Mouse (Mus musculus) midbrain, embryonic 11.5 days (tissue): ENCODE measurements around the gene Ak4. TPM values are rescaled to one million over a fixed set of nuclear protein-coding genes. Genes with fewer than 3 reads are reported as not detected.
"Not testable (repeated sequence)": the region's sequence is repeated elsewhere in the genome, so short reads cannot be mapped to it uniquely, and the experiment has no call there.

Experiments
- ATAC-seq: fragments of 200-750 bp; cut with Nextera tagmentation; 2 replicates; pipeline ENCODE4 v1.8.0; 2017; ENCODE audit warnings: moderate TSS enrichment, moderate library complexity; ENCODE audit not compliant: low FRiP score
- DNase-seq: peaks from one replicate; pipeline ENCODE4 v3.0.0; 2015; ENCODE audit warnings: low spot score; ENCODE audit errors: missing footprints
- H3K27ac ChIP-seq: fragments of 300-500 bp; sonication (generic); 2 replicates; pipeline ENCODE4 v1.5.1; 2014; ENCODE audit warnings: low read depth, low read length
- H3K27me3 ChIP-seq: fragments of 300-500 bp; sonication (generic); 2 replicates; pipeline ENCODE4 v1.6.1; 2014; ENCODE audit warnings: mild to moderate bottlenecking, low read length, moderate library complexity, mixed read lengths; ENCODE audit not compliant: control insufficient read depth, insufficient read depth
- H3K36me3 ChIP-seq: fragments of 300-500 bp; sonication (generic); 2 replicates; pipeline ENCODE4 v1.6.1; 2014; ENCODE audit warnings: mild to moderate bottlenecking, low read length, moderate library complexity, mixed read lengths; ENCODE audit not compliant: control insufficient read depth, insufficient read depth
- H3K4me1 ChIP-seq: fragments of 300-500 bp; sonication (generic); 2 replicates; pipeline ENCODE4 v1.6.1; 2014; ENCODE audit warnings: low read length; ENCODE audit not compliant: control insufficient read depth, insufficient read depth
- H3K4me2 ChIP-seq: fragments of 300-500 bp; sonication (generic); 2 replicates; pipeline ENCODE4 v1.6.1; 2014; ENCODE audit warnings: mild to moderate bottlenecking, moderate library complexity
- H3K4me3 ChIP-seq: fragments of 300-500 bp; sonication (generic); 2 replicates; pipeline ENCODE4 v1.5.1; 2014; ENCODE audit warnings: low read depth, low read length
- H3K9ac ChIP-seq: fragments of 300-500 bp; sonication (generic); 2 replicates; pipeline ENCODE4 v1.6.1; 2014; ENCODE audit warnings: low read length
- H3K9me3 ChIP-seq: fragments of 300-500 bp; sonication (generic); 2 replicates; pipeline ENCODE4 v1.6.1; 2016; ENCODE audit warnings: low read length; ENCODE audit not compliant: control insufficient read depth
- WGBS: fragments of 180-500 bp; shearing (Covaris S2); extraction: QIAGEN DNeasy Blood & Tissue Kit; methylation state at CpG from one replicate; pipeline ENCODE4 v1.1.7; 2014; 5-methylcytosine and 5-hydroxymethylcytosine counted together
- polyA plus RNA-seq: library from polyadenylated mRNA; unstranded; fragments of >200 nt; fragmentation: Nextera tagmentation; extraction: Ambion mirVana; gene quantifications from 2 replicates; pipeline ENCODE4 v1.2.1, GENCODE M21; 2014

The Ak4 gene
- polyA plus RNA-seq, 1 experiment from 2014 or later, result 12.7 TPM

DNA sequence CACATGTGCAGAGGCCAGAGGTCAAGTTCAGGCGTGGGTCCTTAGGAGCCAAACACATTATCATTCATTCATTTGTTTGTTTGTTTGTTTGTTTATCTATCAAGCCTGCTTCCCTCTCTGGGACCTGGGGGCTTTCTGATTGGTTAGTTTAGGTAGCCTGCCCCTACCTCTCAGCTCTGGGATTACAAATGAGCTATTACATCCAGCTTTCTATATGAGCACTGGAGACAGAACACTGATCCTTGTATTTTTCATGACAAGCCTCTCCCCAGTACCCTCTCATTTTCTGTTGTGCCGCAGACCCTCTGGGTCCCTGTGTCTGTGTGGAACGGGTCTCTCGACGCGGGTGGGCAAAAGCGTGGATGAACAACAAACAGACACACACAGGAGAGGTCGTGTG lies 30.8 kb upstream of the Ak4 start:
- ATAC-seq, result no peak
- no peaks in the 10 kb centered on the region for H3K4me1 ChIP-seq
- no peak overlapping the region for H3K4me2 ChIP-seq
- H3K9me3 ChIP-seq, result no peaks in the 10 kb centered on the region
- no peaks in the 10 kb centered on the region for H3K27me3 ChIP-seq
- no peak for DNase-seq
- H3K4me3 ChIP-seq, result no peak overlapping the region
- no peak overlapping the region for H3K9ac ChIP-seq
- no peaks in the 10 kb centered on the region for H3K36me3 ChIP-seq
- no peak overlapping the region for H3K27ac ChIP-seq
- 92% methylated on average over 8 of the region's 8 CpGs for WGBS

DNA sequence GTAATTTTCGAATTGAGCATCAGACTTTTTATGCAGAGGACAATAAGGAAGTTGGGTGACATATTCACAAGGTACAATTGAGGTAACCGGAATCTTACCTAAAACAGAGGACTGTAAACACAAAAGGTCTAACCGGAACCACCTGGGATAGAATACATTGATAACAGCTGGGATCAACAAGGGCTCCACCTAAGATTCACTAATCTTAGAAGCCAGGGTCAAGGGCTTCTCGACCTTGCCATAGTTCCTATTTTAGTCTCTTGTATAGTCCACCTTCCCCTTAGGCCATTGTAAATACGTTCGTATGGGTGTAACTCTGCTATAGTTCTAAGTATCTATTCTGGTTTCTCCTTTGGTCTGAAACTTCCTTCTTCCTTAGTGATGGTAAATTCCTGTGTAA lies 30.4 kb upstream of the Ak4 start:
- H3K4me2 ChIP-seq, ATAC-seq, H3K9me3 ChIP-seq, H3K36me3 ChIP-seq, H3K27ac ChIP-seq, H3K4me1 ChIP-seq, DNase-seq, H3K27me3 ChIP-seq, H3K4me3 ChIP-seq, H3K9ac ChIP-seq: not testable (repeated sequence)
- WGBS, result 90% methylated on average over 6 of the region's 6 CpGs

DNA sequence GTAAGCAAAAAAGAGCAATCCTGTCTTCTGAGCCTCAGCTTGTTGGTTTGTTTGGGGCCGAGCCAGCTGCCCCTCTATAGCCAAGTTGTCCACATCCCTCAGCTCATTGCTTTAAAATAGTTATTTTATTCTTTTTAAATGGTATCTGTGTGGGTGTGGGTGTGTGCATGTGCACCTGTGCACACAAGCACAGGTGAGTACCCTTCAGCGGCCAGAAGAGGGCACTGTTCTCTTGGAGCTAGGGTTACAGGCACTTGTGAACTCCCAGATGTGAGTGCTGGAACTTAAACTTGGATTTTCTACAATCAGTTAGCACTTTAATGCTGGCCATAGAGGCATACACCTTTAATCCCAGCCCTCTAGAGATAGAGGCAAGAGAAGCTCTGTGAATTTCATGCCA lies 26.8 kb upstream of the Ak4 start:
- H3K27ac ChIP-seq, result no peak overlapping the region
- H3K36me3 ChIP-seq, result no peaks in the 10 kb centered on the region
- H3K9me3 ChIP-seq, result no peaks in the 10 kb centered on the region
- no peak overlapping the region for H3K9ac ChIP-seq
- WGBS, result 41% methylated on average over 2 of the region's 2 CpGs
- no peak overlapping the region for H3K4me2 ChIP-seq
- DNase-seq (no peak), ATAC-seq (no peak)
- H3K4me3 ChIP-seq, result no peak overlapping the region
- no peaks in the 10 kb centered on the region for H3K27me3 ChIP-seq
- H3K4me1 ChIP-seq, result no peaks in the 10 kb centered on the region

DNA sequence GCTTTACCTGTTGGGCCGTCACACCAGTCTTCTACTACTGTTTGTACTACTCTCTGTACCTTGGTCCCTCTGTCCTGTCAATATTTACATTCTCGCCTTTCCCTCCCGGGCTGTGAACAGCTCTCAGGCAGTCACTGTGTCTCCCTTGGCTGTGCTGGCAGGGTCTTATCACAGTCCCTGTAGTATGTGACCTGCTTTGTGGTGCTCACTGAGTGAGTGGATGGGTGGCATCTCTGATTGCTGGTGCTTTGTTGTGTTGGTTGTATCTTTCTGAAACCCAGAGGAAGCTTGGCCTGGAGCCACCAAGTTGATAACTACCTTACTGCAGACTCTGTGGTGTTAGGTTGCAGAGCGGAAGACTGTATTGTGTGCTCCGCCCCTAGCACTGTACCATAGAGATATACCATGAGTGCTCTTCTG lies 25.8 kb upstream of the Ak4 start:
- Histone ChIP-seq H3K9me3 (no peaks in the 10 kb centered on the region), H3K9ac (no peak overlapping the region), H3K36me3 (no peaks in the 10 kb centered on the region), H3K4me2 (no peak overlapping the region), H3K4me1 (no peaks in the 10 kb centered on the region), H3K27me3 (no peaks in the 10 kb centered on the region), H3K4me3 (no peak overlapping the region), H3K27ac (no peak overlapping the region)
- 79% methylated on average over 5 of the region's 5 CpGs for WGBS
- DNase-seq (no peak), ATAC-seq (no peak)

DNA sequence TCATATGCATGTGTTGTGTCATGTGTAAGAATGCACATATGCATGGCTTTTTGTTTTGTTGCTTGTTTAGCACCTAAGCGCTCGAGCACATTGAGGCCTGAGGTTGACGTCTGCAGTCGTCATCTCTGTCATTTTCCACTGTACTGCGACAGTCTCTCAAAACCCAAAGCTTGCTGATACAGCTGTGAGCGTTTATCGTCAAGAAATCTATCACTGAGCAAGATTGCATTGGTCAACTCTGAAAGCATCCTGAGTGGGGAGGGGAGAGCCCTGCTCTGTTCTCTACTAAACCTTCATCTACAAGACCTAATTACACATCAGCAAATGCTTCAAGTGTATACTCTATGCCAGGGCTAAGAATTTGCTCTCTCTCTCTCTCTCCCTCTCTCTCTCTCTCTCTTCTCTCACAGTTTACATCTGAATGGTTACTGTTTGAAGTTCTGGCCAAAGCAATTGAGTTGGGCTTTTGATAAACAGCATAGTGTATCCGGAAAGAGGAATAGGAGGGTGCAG lies 24.0 kb upstream of the Ak4 start:
- no peak overlapping the region for H3K4me2 ChIP-seq
- no peaks in the 10 kb centered on the region for H3K4me1 ChIP-seq
- H3K36me3 ChIP-seq, result no peaks in the 10 kb centered on the region
- no peak overlapping the region for H3K4me3 ChIP-seq
- no peaks in the 10 kb centered on the region for H3K9me3 ChIP-seq
- H3K9ac ChIP-seq, result no peak overlapping the region
- DNase-seq, result no peak
- H3K27me3 ChIP-seq, result no peaks in the 10 kb centered on the region
- H3K27ac ChIP-seq, result no peak overlapping the region
- no peak for ATAC-seq
- 89% methylated on average over 8 of the region's 8 CpGs for WGBS

DNA sequence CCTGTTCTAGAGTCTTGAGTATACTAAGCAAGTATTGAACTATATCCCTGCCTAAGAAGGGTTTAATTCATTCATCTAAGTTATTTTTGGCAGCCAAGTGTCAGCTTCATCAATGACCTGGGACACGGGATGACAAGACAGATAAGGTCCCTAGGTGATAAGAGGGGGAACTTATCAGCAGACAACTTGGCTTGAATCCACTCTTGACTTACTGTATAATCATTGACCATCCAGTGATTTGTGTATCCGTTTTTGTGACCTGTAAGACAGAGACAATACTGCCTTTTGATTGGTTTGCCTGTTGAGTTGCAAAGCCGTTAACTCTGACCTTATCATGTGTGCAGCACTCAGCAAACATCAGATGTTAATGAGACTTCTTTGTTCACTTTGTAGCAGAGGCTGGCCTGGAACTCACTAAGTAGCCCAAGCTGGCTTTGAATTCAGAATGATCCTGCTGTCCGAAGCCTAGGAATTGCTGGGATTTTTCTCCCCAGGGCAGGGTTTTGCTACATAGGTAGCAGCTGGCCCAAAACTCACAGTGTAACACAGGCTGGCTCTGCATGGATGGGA lies 19.0 kb upstream of the Ak4 start:
- Histone ChIP-seq H3K27ac (no peak overlapping the region), H3K27me3 (no peaks in the 10 kb centered on the region), H3K4me3 (no peak overlapping the region), H3K9me3 (no peaks in the 10 kb centered on the region), H3K36me3 (no peaks in the 10 kb centered on the region), H3K9ac (no peak overlapping the region), H3K4me2 (no peak overlapping the region), H3K4me1 (no peaks in the 10 kb centered on the region)
- ATAC-seq, result no peak
- no peak for DNase-seq
- 81% methylated on average over 4 of the region's 4 CpGs for WGBS

DNA sequence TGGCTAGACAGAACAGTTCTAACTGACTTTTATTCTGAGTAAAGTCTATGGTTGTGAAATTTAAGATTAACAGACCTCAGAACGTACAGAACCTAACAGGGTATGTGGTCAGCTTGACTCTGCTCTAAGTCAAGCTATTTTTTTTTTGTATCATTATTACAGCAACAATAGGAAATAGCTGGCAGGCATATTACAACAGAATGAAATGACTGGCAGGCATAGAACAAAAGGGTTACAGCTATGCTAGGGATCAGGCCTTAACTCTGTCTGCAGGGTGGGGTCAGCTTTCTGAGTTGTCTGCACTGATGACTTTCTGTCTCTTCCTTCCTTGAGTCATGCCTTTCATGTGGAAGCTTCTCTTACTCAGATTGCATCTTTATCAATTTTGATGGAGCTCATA lies 17.1 kb upstream of the Ak4 start:
- H3K4me1 ChIP-seq, result no peaks in the 10 kb centered on the region
- H3K27ac ChIP-seq, result no peak overlapping the region
- H3K27me3 ChIP-seq, result no peaks in the 10 kb centered on the region
- no peaks in the 10 kb centered on the region for H3K9me3 ChIP-seq
- H3K9ac ChIP-seq, result no peak overlapping the region
- 79% methylated on average over 1 of the region's 1 CpGs for WGBS
- no peak overlapping the region for H3K4me3 ChIP-seq
- H3K4me2 ChIP-seq, result no peak overlapping the region
- DNase-seq (no peak), ATAC-seq (no peak)
- H3K36me3 ChIP-seq, result no peaks in the 10 kb centered on the region

DNA sequence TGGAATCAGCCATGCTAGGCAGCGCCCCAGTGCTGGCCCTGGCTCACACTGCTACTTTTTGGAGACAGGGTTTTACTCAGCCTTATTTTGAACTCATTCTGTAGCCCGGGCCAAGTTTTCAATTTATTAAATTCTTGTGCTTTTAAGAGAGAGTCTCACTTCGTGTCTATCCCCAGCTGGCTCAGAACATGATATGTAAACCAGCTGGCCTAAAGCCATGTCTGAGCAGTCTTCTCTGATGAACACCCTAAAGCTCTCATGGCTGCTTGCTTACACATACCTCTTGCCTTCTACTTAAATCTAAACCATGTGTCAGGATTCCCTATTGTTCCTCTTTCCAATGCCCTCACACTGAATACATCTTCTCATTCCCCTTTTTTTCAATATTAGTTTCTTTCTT lies 14.2 kb upstream of the Ak4 start:
- H3K4me1 ChIP-seq, result no peaks in the 10 kb centered on the region
- ATAC-seq (no peak), DNase-seq (no peak)
- H3K4me3 ChIP-seq, result no peak overlapping the region
- H3K9me3 ChIP-seq, result no peaks in the 10 kb centered on the region
- H3K4me2 ChIP-seq, result no peak overlapping the region
- H3K27ac ChIP-seq, result no peak overlapping the region
- WGBS, result 79% methylated on average over 3 of the region's 3 CpGs
- no peaks in the 10 kb centered on the region for H3K27me3 ChIP-seq
- H3K9ac ChIP-seq, result no peak overlapping the region
- H3K36me3 ChIP-seq, result no peaks in the 10 kb centered on the region

DNA sequence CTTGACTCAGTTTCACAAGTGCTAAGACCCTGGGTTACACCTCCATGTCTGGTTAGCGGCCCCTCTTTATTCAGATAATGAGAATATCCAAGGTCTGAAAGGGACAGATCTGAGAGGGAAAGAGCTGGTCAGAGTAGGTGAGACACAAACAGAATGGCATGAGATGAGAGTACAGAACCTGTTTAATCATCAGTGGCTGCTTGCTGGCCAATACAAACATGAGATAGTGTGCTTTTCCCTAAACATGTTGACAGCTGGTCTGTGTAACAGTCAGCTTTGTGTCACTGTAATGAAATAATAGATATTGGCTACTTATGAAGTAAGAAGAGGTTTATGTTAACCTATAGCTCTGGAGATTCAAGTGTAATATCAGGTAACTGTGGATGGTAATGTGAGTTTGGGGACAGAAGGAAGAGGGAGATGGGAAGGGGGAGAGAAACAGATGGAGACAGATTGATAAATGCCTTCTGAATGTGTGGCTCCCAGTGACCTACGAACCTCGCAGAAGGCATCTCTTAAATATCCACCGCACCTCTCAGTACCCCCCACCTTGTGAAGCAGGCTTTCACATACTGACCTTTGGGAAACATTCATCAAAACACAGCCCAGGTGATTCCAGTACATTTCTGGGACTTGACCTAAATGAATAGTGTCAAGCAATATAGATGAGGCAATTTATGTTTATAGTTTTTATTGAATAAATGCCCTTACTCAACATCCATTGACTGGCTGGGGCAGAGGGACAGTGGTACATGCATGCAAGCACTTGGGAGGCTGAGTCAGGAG lies 12.5 kb upstream of the Ak4 start:
- no peak overlapping the region for H3K9ac ChIP-seq
- no peak for ATAC-seq
- H3K27ac ChIP-seq, result no peak overlapping the region
- no peaks in the 10 kb centered on the region for H3K27me3 ChIP-seq
- H3K4me3 ChIP-seq, result no peak overlapping the region
- WGBS, result 89% methylated on average over 4 of the region's 4 CpGs
- no peaks in the 10 kb centered on the region for H3K9me3 ChIP-seq
- H3K36me3 ChIP-seq, result no peaks in the 10 kb centered on the region
- no peak overlapping the region for H3K4me2 ChIP-seq
- H3K4me1 ChIP-seq, result no peaks in the 10 kb centered on the region
- no peak for DNase-seq
